Mouse (Mus musculus): ENCODE measurements around the gene Cygb.

The Cygb gene

DNA sequence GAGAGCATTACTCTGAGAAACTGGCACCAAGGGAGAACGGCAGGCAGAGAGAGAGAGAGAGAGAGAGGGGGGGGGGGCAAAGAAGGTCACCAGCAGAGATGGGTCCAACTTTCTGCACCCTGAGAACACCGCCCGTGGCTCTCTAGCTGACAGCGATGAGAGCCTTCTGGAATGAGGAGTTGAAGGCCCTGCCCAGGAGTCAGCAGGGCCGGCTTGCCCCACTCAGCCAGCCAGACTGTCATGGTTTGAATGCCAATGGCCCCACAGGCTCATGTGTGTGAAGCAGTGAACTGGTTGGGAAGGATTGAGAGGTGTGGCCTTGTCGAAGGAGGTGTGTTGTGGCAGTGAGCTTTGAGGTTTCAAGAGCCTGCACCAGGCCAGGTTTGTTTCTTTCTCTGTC lies 40.9 kb downstream of the Cygb start:
- DNase-seq: no peak

DNA sequence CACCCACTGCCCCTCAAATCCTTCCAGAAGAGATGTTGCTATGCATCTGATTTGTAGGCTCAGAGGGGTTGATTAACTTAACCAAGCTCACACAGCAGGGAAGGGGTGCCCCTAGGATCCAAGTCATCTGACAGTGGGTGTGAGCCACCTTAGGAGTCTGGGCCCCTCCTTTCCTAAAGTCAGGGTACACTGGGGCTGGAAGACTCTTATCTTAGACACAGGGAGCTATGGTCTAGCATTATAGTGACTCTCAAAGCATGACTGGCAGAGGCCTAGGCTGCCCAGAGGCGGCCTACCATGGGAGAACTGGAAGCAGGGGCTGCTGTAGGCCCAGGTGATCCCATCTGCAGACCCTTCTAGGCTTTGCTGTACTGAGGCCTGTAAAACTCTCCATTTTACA lies 41.6 kb downstream of the Cygb start:
- DNase-seq: no peak

DNA sequence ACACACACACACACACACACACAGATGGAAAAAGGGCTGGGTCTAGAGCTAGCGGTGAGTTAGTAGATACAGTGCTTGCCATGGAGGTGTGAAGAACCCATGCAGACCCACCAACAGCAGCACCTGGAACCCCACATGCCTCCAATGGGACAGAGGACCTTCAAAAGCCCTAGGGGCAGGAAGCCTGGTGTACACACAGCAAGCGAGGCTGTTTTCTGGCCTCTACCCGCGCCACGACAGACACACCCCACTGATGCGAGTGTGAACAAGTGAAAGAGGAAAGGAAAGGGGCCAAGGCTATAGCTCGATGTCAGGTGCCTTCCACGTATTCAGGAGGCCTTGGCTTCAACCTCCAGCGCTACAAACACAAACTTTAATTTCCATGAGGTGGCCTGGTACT lies 42.2 kb downstream of the Cygb start:
- peak; percentile 36 to 37 for DNase-seq

DNA sequence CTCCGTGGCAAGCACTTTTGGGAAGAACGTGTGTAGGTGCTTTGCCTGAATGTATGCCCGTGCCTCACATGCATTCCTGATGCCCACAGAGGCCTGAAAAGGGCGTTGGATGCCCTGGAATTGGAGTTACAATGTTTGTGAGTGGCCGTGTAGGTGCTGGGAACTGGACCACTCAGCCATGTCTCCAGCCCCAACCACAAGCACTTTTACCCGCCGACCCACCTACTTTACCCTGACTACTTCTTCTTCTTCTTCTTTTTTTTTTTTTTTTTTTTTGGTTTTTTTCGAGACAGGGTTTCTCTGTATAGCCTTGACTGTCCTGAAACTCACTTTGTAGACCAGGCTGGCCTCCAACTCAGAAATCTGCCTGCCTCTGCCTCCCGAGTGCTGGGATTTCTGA lies 42.9 kb downstream of the Cygb start:
- peak; percentile 65 to 66 for DNase-seq

DNA sequence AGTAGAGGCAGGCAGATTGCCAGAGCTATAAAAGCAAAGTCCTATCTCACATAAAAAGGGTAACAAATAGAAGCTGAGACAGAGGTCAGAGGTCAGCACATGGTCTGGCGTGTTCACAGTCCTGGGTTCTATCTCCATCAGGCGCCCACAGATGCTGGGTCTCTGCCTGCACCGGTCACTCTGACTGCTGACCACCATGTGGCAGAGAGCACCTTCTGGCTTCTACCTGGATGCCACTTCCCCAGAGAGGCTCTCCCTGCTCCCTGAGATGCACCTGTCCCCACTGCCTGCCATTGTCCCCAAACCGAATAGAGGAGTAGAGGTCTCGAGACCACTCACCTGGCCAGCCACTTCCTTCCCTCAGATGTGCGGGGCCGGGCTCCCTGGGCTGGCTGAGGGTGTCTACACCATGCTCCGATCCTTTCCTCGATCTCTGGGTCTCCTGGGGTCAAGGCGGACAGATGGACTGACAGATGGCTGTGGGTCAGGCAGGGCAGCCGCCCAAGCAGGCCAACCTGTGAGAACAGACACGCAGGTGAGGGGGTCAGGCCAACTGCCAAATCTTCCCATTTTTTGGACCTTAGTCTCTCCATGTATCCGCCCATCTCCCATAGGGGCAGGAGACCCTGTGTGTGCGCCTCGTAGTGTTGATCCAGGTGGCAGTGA lies 44.0 kb downstream of the Cygb start:
- no peak for DNase-seq

GRCm38 (mm10) chr11:116607717-116608116 lies 46.4 kb downstream of the Cygb start:
- DNase-seq: peak; percentile 46 to 47

GRCm38 (mm10) chr11:116604097-116604496 lies 50.0 kb downstream of the Cygb start:
- no peak for DNase-seq

GRCm38 (mm10) chr11:116603339-116603738 lies 50.8 kb downstream of the Cygb start:
- peak; percentile 72 to 74 for DNase-seq

GRCm38 (mm10) chr11:116602043-116602442 lies 52.1 kb downstream of the Cygb start:
- DNase-seq: no peak

DNA sequence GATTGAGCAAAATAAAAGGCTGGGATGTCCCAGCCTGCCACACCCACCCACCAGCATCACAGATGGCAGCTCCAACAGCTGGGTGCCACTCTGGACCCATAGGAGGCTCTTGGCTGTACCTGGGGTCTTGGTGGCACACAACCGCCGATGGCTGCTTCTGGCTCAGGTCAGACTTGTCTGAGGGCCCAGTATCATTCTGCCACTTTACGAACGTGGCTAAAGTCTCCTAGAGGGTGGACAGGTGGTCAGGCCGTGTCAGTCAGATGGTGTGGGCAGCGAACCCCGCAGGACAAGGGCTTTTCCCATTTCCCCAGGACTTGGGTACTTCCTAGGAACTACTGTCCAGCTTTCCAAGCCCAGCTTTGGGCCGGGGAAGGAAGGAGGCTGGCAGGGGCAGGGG lies 52.9 kb downstream of the Cygb start:
- DNase-seq: no peak

DNA sequence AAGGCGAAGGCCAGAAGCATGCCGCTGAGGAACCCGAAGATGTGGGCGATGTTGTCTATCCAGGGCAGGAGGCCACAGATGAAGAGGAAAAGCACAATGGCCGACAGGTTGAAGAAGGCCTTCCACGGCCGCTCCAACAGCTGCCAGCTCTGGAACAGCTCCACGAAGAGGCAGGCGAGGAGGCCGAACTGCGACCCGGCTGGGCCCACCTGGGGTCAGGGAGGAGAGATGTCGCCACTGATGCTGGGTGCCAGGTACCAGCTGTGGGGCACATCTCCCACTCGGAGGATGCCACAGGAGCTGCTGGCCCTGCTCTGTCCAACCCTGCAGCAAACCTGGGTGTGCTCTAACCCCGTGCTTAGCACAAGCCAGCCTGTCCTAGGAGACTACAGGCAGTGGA lies 54.9 kb downstream of the Cygb start:
- no peak for DNase-seq

DNA sequence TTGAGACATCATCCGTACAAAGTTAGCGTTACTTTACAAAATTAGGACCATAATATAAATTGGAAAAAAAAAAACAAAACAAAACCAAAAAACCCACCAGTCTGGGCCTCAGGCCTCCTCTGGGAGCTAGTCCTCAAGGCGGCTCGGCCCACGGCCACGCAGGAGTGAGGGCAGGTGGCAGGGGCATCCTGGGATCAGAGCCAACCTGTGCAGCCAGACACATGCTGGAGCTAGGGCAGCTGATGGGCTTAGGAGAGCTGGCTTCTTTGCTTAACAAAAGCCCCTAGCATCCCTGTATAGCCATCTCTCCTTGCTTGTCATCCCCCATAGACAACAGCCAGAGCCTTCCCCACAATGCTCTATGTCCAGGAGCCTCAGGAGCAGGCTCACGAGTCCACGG lies 55.9 kb downstream of the Cygb start:
- no peak for DNase-seq

GRCm38 (mm10) chr11:116596766-116597165 lies 57.3 kb downstream of the Cygb start:
- DNase-seq: no peak
